Mouse (Mus musculus): ENCODE measurements around the gene 4932415D10Rik. TPM values are rescaled to one million over a fixed set of nuclear protein-coding genes. Genes with fewer than 3 reads are reported as not detected.

4932415D10Rik gene
- total RNA-seq (2021): not detected in 2 replicates
- long read RNA-seq, experiment 1: 0 reads
- long read RNA-seq, experiment 2: 0 reads

GRCm38 (mm10) chr10:82316482-82316881 lies at the start of gene 4932415D10Rik:
TSS of gene 4932415D10Rik (minus strand) at chr10:82316582.
- no peak for DNase-seq

- DNase-seq: no peak
Measured at GRCm38 (mm10) chr10:82361911-82362310, 45.5 kb upstream of the 4932415D10Rik start.

- DNase-seq: no peak
Measured at GRCm38 (mm10) chr10:82355401-82355800, 39.0 kb upstream of the 4932415D10Rik start.

- DNase-seq: peak; percentile 87
Measured at GRCm38 (mm10) chr10:82354083-82355010, 38.0 kb upstream of the 4932415D10Rik start, which contains the start of gene Gm4924. TSS of gene Gm4924 (plus strand) at chr10:82354255.

GRCm38 (mm10) chr10:82329826-82330225 lies 13.4 kb upstream of the 4932415D10Rik start:
- DNase-seq: no peak

GRCm38 (mm10) chr10:82320134-82320533 lies 3.8 kb upstream of the 4932415D10Rik start:
- peak; percentile 8 for DNase-seq

GRCm38 (mm10) chr10:82296440-82296839 lies 19.9 kb downstream of the 4932415D10Rik start:
- DNase-seq: no peak

GRCm38 (mm10) chr10:82257331-82257730 lies 59.1 kb downstream of the 4932415D10Rik start:
- no peak for DNase-seq

GRCm38 (mm10) chr10:82245021-82245420 lies 71.4 kb downstream of the 4932415D10Rik start:
- DNase-seq: no peak

GRCm38 (mm10) chr10:82241401-82241788 lies 75.0 kb downstream of the 4932415D10Rik start:
- DNase-seq: no peak

- DNase-seq: peak; percentile 87
Measured at GRCm38 (mm10) chr10:82240742-82241400, 75.5 kb downstream of the 4932415D10Rik start, which contains the start of gene Zfp938. TSS of gene Zfp938 (minus strand) at chr10:82241280.

Other genes with a start within 250 kb of the 4932415D10Rik start
- gene BC024063, start 233.2 kb downstream of the 4932415D10Rik start, total RNA-seq (2021): 2.9 and 5.3 TPM in 2 replicates
- gene AU041133, start 188.6 kb downstream of the 4932415D10Rik start, total RNA-seq (2021): 3.7 and 4.1 TPM in 2 replicates
- 5.1 and 7.2 TPM in 2 replicates for gene Zfp938, start 75.3 kb downstream of the 4932415D10Rik start, total RNA-seq (2021)
- gene Gm4924, start 37.7 kb upstream of the 4932415D10Rik start, total RNA-seq (2021): 4.3 and 5.2 TPM in 2 replicates
- not detected in 2 replicates for gene Gm1553, start 176.0 kb upstream of the 4932415D10Rik start, total RNA-seq (2021)

Measured in adrenal gland, postnatal 14 days (tissue).